Mouse (Mus musculus) C2C12 (cell line): ENCODE measurements around the gene Pde10a.

Experiments
- CEBPB ChIP-seq: IDR thresholded peaks from one replicate; pipeline ENCODE4 v1.6.1; 2011; ENCODE audit warnings: low read depth, mild to moderate bottlenecking, control low read depth, moderate library complexity
- CTCF ChIP-seq: IDR thresholded peaks from one replicate; pipeline ENCODE4 v1.5.1; 2011; ENCODE audit not compliant: control insufficient read depth, insufficient read depth, insufficient read length
- FOSL1 ChIP-seq: IDR thresholded peaks from one replicate; pipeline ENCODE4 v1.8.0; 2011; ENCODE audit warnings: mild to moderate bottlenecking, low read length; ENCODE audit not compliant: poor library complexity, insufficient read depth, severe bottlenecking
- MAX ChIP-seq: IDR thresholded peaks from one replicate; pipeline ENCODE4 v1.6.1; 2011; ENCODE audit warnings: mild to moderate bottlenecking, control low read depth
- MYOG ChIP-seq: IDR thresholded peaks from one replicate; pipeline ENCODE4 v1.6.1; 2011; ENCODE audit not compliant: control insufficient read depth, insufficient read length; ENCODE audit errors: extremely low read depth
- USF1 ChIP-seq: IDR thresholded peaks from one replicate; pipeline ENCODE4 v1.6.1; 2011; ENCODE audit warnings: low read depth, mild to moderate bottlenecking, control low read depth, moderate library complexity

GRCm38 (mm10) chr17:8810201-8810600, 285.0 kb downstream of the Pde10a start:
- TF ChIP-seq CTCF (no peak), USF1 (no peak), FOSL1 (no peak), CEBPB (no peak), MAX (no peak), MYOG (no peak)
